Mouse (Mus musculus) embryo, embryonic 9.5 days (tissue): ENCODE results near the gene BC005537.
"Not testable (repeated sequence)": the region's sequence is repeated elsewhere in the genome, so short reads cannot be mapped to it uniquely, and the experiment has no call there.

Experiments
- DNase-seq: peaks from one replicate; pipeline ENCODE4 v3.0.0-alpha.2; 2017; ENCODE audit errors: extremely low spot score

The BC005537 gene

GRCm38 (mm10) chr13:24801308-24801921 is at the start of gene BC005537:
Gene BC005537 (plus strand): TSS chr13:24801657.
- no peak for DNase-seq

- no peak for DNase-seq
Observed at GRCm38 (mm10) chr13:24756756-24757155, 44.7 kb upstream of the BC005537 start.

GRCm38 (mm10) chr13:24757820-24758564 is 43.5 kb upstream of the BC005537 start:
- no peak for DNase-seq

GRCm38 (mm10) chr13:24759451-24759850 is 42.0 kb upstream of the BC005537 start:
- DNase-seq, result no peak

- DNase-seq, result no peak
Observed at GRCm38 (mm10) chr13:24760351-24760870, 41.0 kb upstream of the BC005537 start.

- no peak for DNase-seq
Observed at GRCm38 (mm10) chr13:24761083-24761402, 40.4 kb upstream of the BC005537 start.

GRCm38 (mm10) chr13:24761403-24762227 is 39.8 kb upstream of the BC005537 start, which contains the start of gene Gmnn:
Gene Gmnn (minus strand): TSS chr13:24761923.
- DNase-seq, result peak; percentile 92

- no peak for DNase-seq
Observed at GRCm38 (mm10) chr13:24762254-24762653, 39.2 kb upstream of the BC005537 start.

- DNase-seq, result not testable (repeated sequence)
Observed at GRCm38 (mm10) chr13:24767809-24768208, 33.6 kb upstream of the BC005537 start.

GRCm38 (mm10) chr13:24771482-24771881 is 30.0 kb upstream of the BC005537 start:
- DNase-seq, result not testable (repeated sequence)

GRCm38 (mm10) chr13:24776146-24776844 is 25.2 kb upstream of the BC005537 start:
- DNase-seq, result peak; percentile 46

GRCm38 (mm10) chr13:24778026-24778425 is 23.4 kb upstream of the BC005537 start:
- DNase-seq, result no peak

GRCm38 (mm10) chr13:24778706-24779380 is 22.6 kb upstream of the BC005537 start:
- DNase-seq, result no peak

- no peak for DNase-seq
Observed at GRCm38 (mm10) chr13:24781916-24782315, 19.5 kb upstream of the BC005537 start.

GRCm38 (mm10) chr13:24786014-24786490 is 15.4 kb upstream of the BC005537 start:
- no peak for DNase-seq

- DNase-seq, result no peak
Observed at GRCm38 (mm10) chr13:24787477-24787876, 14.0 kb upstream of the BC005537 start.

GRCm38 (mm10) chr13:24791349-24791748 is 10.1 kb upstream of the BC005537 start:
- DNase-seq, result no peak

GRCm38 (mm10) chr13:24792411-24793045 is 8.9 kb upstream of the BC005537 start:
- no peak for DNase-seq

GRCm38 (mm10) chr13:24798686-24799085 is 2.8 kb upstream of the BC005537 start:
- no peak for DNase-seq

- DNase-seq, result no peak
Observed at GRCm38 (mm10) chr13:24799378-24799777, 2.1 kb upstream of the BC005537 start.
